Mouse (Mus musculus): Measurements from ENCODE around the gene Dcbld1. TPM values are rescaled to one million over a fixed set of nuclear protein-coding genes. Genes with fewer than 3 reads are reported as not detected.
"Not testable (repeated sequence)": the region's sequence is repeated elsewhere in the genome, so short reads cannot be mapped to it uniquely, and the experiment has no call there.

The Dcbld1 gene
- polyA plus RNA-seq, 1 experiment, result 4.2 TPM

GRCm38 (mm10) chr10:52276579-52276978, 43.2 kb downstream of the Dcbld1 start:
- Histone ChIP-seq H3K79me2 (ENCODE audit: control insufficient read depth, insufficient read depth) (no peaks in the 10 kb centered on the region), H3K4me3 (no peak overlapping the region), H3ac (ENCODE audit: control insufficient read depth, insufficient read length) (no peak overlapping the region), H3K4me2 (ENCODE audit: low read depth) (no peak overlapping the region), H3K27me3 (ENCODE audit: control insufficient read depth, insufficient read depth, insufficient read length) (no peaks in the 10 kb centered on the region), H3K36me3 (ENCODE audit: control insufficient read depth, insufficient read depth) (no peaks in the 10 kb centered on the region)
- TF ChIP-seq MYOG (IDR thresholded peaks at IDR 0.05; ENCODE audit: control insufficient read depth in 1 of 3, insufficient read depth in 1 of 3, insufficient read length in 2 of 3, low read depth in 2 of 3) (no peak), E2F4 (IDR thresholded peaks at IDR 0.05; ENCODE audit: insufficient read depth) (no peak), SRF (IDR thresholded peaks at IDR 0.05; ENCODE audit: control insufficient read depth, insufficient read length, low read depth) (no peak), POLR2AphosphoS2 (IDR thresholded peaks at IDR 0.05; ENCODE audit: insufficient read length, low read depth) (no peak), MAX (IDR thresholded peaks at IDR 0.05; ENCODE audit: low read depth) (no peak), TCF12 (IDR thresholded peaks at IDR 0.05; ENCODE audit: insufficient read depth, poor library complexity, severe bottlenecking) (no peak), USF1 (IDR thresholded peaks at IDR 0.05; ENCODE audit: low read depth) (no peak), CEBPB (IDR thresholded peaks at IDR 0.05; ENCODE audit: insufficient read depth, poor library complexity, severe bottlenecking) (no peak), REST (IDR thresholded peaks at IDR 0.05; ENCODE audit: insufficient read depth, insufficient read length) (no peak), POLR2A (IDR thresholded peaks at IDR 0.05; ENCODE audit: insufficient read length, low read depth) (no peak), TCF3 (IDR thresholded peaks at IDR 0.05; ENCODE audit: insufficient read length, low read depth) (no peak), MYOD1 (IDR thresholded peaks at IDR 0.05; ENCODE audit: control insufficient read depth in 1 of 3, insufficient read length in 2 of 3, low read depth in 2 of 3) (no peak)

GRCm38 (mm10) chr10:52277564-52277963, 44.1 kb downstream of the Dcbld1 start:
- H3K4me3 ChIP-seq; H3K36me3 ChIP-seq (ENCODE audit: control insufficient read depth, insufficient read depth); H3ac ChIP-seq (ENCODE audit: control insufficient read depth, insufficient read length); H3K4me2 ChIP-seq (ENCODE audit: low read depth); H3K27me3 ChIP-seq (ENCODE audit: control insufficient read depth, insufficient read depth, insufficient read length); H3K79me2 ChIP-seq (ENCODE audit: control insufficient read depth, insufficient read depth): not testable (repeated sequence)

GRCm38 (mm10) chr10:52278011-52278434, 44.6 kb downstream of the Dcbld1 start:
- no peaks in the 10 kb centered on the region for H3K36me3 ChIP-seq (ENCODE audit: control insufficient read depth, insufficient read depth)
- no peaks in the 10 kb centered on the region for H3K79me2 ChIP-seq (ENCODE audit: control insufficient read depth, insufficient read depth)
- no peak overlapping the region for H3K4me3 ChIP-seq
- no peaks in the 10 kb centered on the region for H3K27me3 ChIP-seq (ENCODE audit: control insufficient read depth, insufficient read depth, insufficient read length)
- TF ChIP-seq TCF12 (IDR thresholded peaks at IDR 0.05; ENCODE audit: insufficient read depth, poor library complexity, severe bottlenecking) (no peak), POLR2AphosphoS2 (IDR thresholded peaks at IDR 0.05; ENCODE audit: insufficient read length, low read depth) (no peak), SRF (IDR thresholded peaks at IDR 0.05; ENCODE audit: control insufficient read depth, insufficient read length, low read depth) (no peak), MYOG (IDR thresholded peaks at IDR 0.05; ENCODE audit: control insufficient read depth in 1 of 3, insufficient read depth in 1 of 3, insufficient read length in 2 of 3, low read depth in 2 of 3) (no peak), MYOD1 (IDR thresholded peaks at IDR 0.05; ENCODE audit: control insufficient read depth in 1 of 3, insufficient read length in 2 of 3, low read depth in 2 of 3) (no peak), CEBPB (IDR thresholded peaks at IDR 0.05; ENCODE audit: insufficient read depth, poor library complexity, severe bottlenecking) (no peak), MAX (IDR thresholded peaks at IDR 0.05; ENCODE audit: low read depth) (no peak), USF1 (IDR thresholded peaks at IDR 0.05; ENCODE audit: low read depth) (no peak), E2F4 (IDR thresholded peaks at IDR 0.05; ENCODE audit: insufficient read depth) (no peak), TCF3 (IDR thresholded peaks at IDR 0.05; ENCODE audit: insufficient read length, low read depth) (no peak), REST (IDR thresholded peaks at IDR 0.05; ENCODE audit: insufficient read depth, insufficient read length) (no peak), POLR2A (IDR thresholded peaks at IDR 0.05; ENCODE audit: insufficient read length, low read depth) (no peak)
- no peak overlapping the region for H3K4me2 ChIP-seq (ENCODE audit: low read depth)
- no peak overlapping the region for H3ac ChIP-seq (ENCODE audit: control insufficient read depth, insufficient read length)

GRCm38 (mm10) chr10:52278866-52279265, 45.4 kb downstream of the Dcbld1 start:
- Histone ChIP-seq H3K27me3 (ENCODE audit: control insufficient read depth, insufficient read depth, insufficient read length) (no peaks in the 10 kb centered on the region), H3K36me3 (ENCODE audit: control insufficient read depth, insufficient read depth) (no peaks in the 10 kb centered on the region), H3K4me3 (no peak overlapping the region), H3K79me2 (ENCODE audit: control insufficient read depth, insufficient read depth) (no peaks in the 10 kb centered on the region), H3ac (ENCODE audit: control insufficient read depth, insufficient read length) (no peak overlapping the region), H3K4me2 (ENCODE audit: low read depth) (no peak overlapping the region)
- no peak for TF ChIP-seq MAX (IDR thresholded peaks at IDR 0.05; ENCODE audit: low read depth)
- TF ChIP-seq POLR2AphosphoS2 (IDR thresholded peaks at IDR 0.05; ENCODE audit: insufficient read length, low read depth), result no peak
- no peak for TF ChIP-seq E2F4 (IDR thresholded peaks at IDR 0.05; ENCODE audit: insufficient read depth)
- TF ChIP-seq CEBPB (IDR thresholded peaks at IDR 0.05; ENCODE audit: insufficient read depth, poor library complexity, severe bottlenecking), result no peak
- TF ChIP-seq SRF (IDR thresholded peaks at IDR 0.05; ENCODE audit: control insufficient read depth, insufficient read length, low read depth), result no peak
- no peak for TF ChIP-seq MYOG (IDR thresholded peaks at IDR 0.05; ENCODE audit: control insufficient read depth in 1 of 3, insufficient read depth in 1 of 3, insufficient read length in 2 of 3, low read depth in 2 of 3)
- TF ChIP-seq TCF3 (IDR thresholded peaks at IDR 0.05; ENCODE audit: insufficient read length, low read depth), result no peak
- no peak for TF ChIP-seq USF1 (IDR thresholded peaks at IDR 0.05; ENCODE audit: low read depth)
- TF ChIP-seq POLR2A (IDR thresholded peaks at IDR 0.05; ENCODE audit: insufficient read length, low read depth), result no peak
- TF ChIP-seq REST (IDR thresholded peaks at IDR 0.05; ENCODE audit: insufficient read depth, insufficient read length), result no peak
- no peak for TF ChIP-seq MYOD1 (IDR thresholded peaks at IDR 0.05; ENCODE audit: control insufficient read depth in 1 of 3, insufficient read length in 2 of 3, low read depth in 2 of 3)
- TF ChIP-seq TCF12 (IDR thresholded peaks at IDR 0.05; ENCODE audit: insufficient read depth, poor library complexity, severe bottlenecking), result no peak

- Histone ChIP-seq H3K27me3 (ENCODE audit: control insufficient read depth, insufficient read depth, insufficient read length) (no peaks in the 10 kb centered on the region), H3K4me3 (no peak overlapping the region), H3ac (ENCODE audit: control insufficient read depth, insufficient read length) (no peak overlapping the region), H3K79me2 (ENCODE audit: control insufficient read depth, insufficient read depth) (no peaks in the 10 kb centered on the region), H3K4me2 (ENCODE audit: low read depth) (no peak overlapping the region), H3K36me3 (ENCODE audit: control insufficient read depth, insufficient read depth) (no peaks in the 10 kb centered on the region)
- TF ChIP-seq REST (IDR thresholded peaks at IDR 0.05; ENCODE audit: insufficient read depth, insufficient read length) (no peak), POLR2A (IDR thresholded peaks at IDR 0.05; ENCODE audit: insufficient read length, low read depth) (no peak), E2F4 (IDR thresholded peaks at IDR 0.05; ENCODE audit: insufficient read depth) (no peak), USF1 (IDR thresholded peaks at IDR 0.05; ENCODE audit: low read depth) (no peak)
These were observed 46.5 kb downstream of the Dcbld1 start for GRCm38 (mm10) chr10:52279876-52280275.

Data from myocyte (in vitro differentiated cells).